Mouse (Mus musculus): ENCODE data around the gene Snap47. TPM values are rescaled to one million over a fixed set of nuclear protein-coding genes. Genes with fewer than 3 reads are reported as not detected.
A peak's percentile ranks its signal among the peaks of the same experiment; 100 is the strongest.

Snap47 gene
- 448 and 460 TPM in 2 replicates for polyA plus RNA-seq (2015; fragmentation: Nextera tagmentation; extraction: Ambion mirVana)

DNA sequence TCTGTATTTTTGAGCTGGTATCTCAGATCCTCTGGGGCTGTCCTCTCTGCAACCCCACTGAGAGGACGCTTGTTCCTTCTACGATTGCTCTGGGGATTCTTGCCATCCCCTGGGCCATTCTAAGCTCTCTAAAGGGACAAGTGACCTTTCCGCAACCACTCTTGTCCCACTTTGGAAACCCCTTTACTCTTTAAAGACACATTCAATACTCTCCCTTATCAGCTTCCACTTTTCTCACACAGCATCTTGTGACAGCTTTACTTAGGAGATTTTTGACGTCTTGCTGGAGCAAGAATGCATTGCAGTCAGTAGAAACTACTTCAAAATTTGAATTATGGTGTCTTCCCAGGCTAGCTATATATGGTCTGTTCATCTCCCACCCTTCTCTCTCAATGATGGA, at the start of gene Snap47:
TSS of gene Snap47 (minus strand) at position 101 of the 400 bp plus-strand sequence.
- WGBS, result 82% methylated on average over 4 of the region's 4 CpGs
- Histone ChIP-seq H3K4me1 (replicated peaks) (peaks cover 33% of the 10 kb centered on the region), H3K4me3 (peak within 1 kb of the TSS; percentile 83), H3K27ac (peak within 1 kb of the TSS; percentile 93), H3K4me2 (peak within 1 kb of the TSS; percentile 95), H3K9ac (peak within 1 kb of the TSS; percentile 83), H3K36me3 (peaks cover 42% of the 10 kb centered on the region), H3K27me3 (no peaks in the 10 kb centered on the region), H3K9me3 (no peaks in the 10 kb centered on the region)
- no peak for ATAC-seq (ENCODE audit: low FRiP score)

DNA sequence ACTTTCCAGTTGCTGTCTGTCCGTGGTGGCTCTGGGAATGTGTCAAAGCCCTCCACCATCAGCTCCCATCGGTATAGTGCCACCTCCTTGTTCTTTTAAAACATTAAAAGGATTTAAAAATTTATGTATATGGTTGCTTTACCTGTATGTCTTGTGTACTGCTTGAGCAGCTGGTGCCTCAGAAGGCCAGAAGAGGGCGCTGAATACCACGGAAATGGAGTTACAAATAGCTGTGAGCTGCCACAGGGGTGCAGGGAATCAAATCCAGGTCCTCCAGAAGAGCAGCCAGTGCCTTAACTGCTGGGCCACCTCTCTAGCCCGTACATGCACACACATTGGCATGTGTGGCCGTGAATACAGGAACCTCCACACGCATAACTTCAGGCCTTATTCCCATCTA, 46.8 kb upstream of the Snap47 start:
- Histone ChIP-seq H3K9ac (no peak overlapping the region), H3K4me1 (replicated peaks) (no peaks in the 10 kb centered on the region), H3K36me3 (peaks cover 98% of the 10 kb centered on the region), H3K27me3 (no peaks in the 10 kb centered on the region), H3K9me3 (no peaks in the 10 kb centered on the region), H3K4me2 (no peak overlapping the region), H3K27ac (no peak overlapping the region), H3K4me3 (no peak overlapping the region)
- ATAC-seq (ENCODE audit: low FRiP score), result no peak
- WGBS, result 94% methylated on average over 7 of the region's 7 CpGs

DNA sequence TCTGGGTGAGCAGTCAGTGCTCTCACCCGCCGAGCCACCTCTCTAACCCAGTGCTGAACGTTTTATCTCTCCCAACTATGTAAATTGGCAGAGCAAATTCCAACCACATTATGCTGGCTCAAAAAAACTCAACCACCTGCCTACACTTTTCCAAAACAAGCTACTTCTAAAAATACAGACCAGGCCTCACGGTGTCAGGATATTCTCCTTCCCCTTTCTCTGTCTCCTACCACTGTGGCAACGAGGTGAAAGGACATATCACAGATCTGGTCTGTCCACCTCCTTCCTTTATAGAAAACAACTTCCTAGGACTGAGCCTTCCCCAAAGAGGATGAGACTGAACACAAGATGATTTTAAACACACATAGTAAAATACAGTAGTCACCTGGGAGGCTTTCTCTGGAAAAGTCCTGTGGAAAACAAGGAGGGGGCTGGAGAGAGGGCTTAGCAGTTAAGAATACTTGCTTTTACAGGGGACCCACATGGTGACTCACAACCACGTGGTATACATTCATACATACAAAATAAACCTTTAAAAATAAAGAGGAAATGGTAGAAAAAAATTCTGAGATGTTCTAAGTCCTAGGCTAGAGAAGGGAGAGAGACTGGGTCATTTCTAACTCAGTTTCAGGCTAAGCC, 45.8 kb upstream of the Snap47 start:
- Histone ChIP-seq H3K27me3 (no peaks in the 10 kb centered on the region), H3K4me1 (replicated peaks) (no peaks in the 10 kb centered on the region), H3K4me3 (no peak overlapping the region), H3K9ac (no peak overlapping the region), H3K9me3 (no peaks in the 10 kb centered on the region), H3K36me3 (peaks cover 98% of the 10 kb centered on the region), H3K27ac (no peak overlapping the region), H3K4me2 (no peak overlapping the region)
- WGBS, result 84% methylated on average over 6 of the region's 6 CpGs
- ATAC-seq (ENCODE audit: low FRiP score), result no peak

GRCm38 (mm10) chr11:59486222-59486621, 35.2 kb upstream of the Snap47 start:
- Histone ChIP-seq H3K9me3 (no peaks in the 10 kb centered on the region), H3K36me3 (peaks cover 59% of the 10 kb centered on the region), H3K4me1 (replicated peaks) (no peaks in the 10 kb centered on the region), H3K27ac (no peak overlapping the region), H3K4me2 (no peak overlapping the region), H3K27me3 (no peaks in the 10 kb centered on the region), H3K9ac (no peak overlapping the region), H3K4me3 (no peak overlapping the region)
- no peak for ATAC-seq (ENCODE audit: low FRiP score)
- WGBS, result 88% methylated on average over 8 of the region's 8 CpGs

- no peak overlapping the region for H3K27ac ChIP-seq
- no peaks in the 10 kb centered on the region for H3K27me3 ChIP-seq
- no peaks in the 10 kb centered on the region for H3K9me3 ChIP-seq
- peaks cover 54% of the 10 kb centered on the region for H3K36me3 ChIP-seq
- WGBS, result 57% methylated on average over 2 of the region's 2 CpGs
- ATAC-seq (ENCODE audit: low FRiP score), result no peak
- no peak overlapping the region for H3K4me3 ChIP-seq
- H3K4me2 ChIP-seq, result no peak overlapping the region
- H3K9ac ChIP-seq, result no peak overlapping the region
- H3K4me1 ChIP-seq (replicated peaks), result no peaks in the 10 kb centered on the region
Observed at GRCm38 (mm10) chr11:59485641-59486040, 34.7 kb upstream of the Snap47 start.

GRCm38 (mm10) chr11:59483212-59483611, 32.2 kb upstream of the Snap47 start:
- 13% methylated on average over 2 of the region's 2 CpGs for WGBS
- Histone ChIP-seq H3K27ac (no peak overlapping the region), H3K27me3 (no peaks in the 10 kb centered on the region; the same call in 1 of the 2 replicates), H3K4me2 (no peak overlapping the region), H3K36me3 (peaks cover 32% of the 10 kb centered on the region), H3K4me3 (no peak overlapping the region), H3K4me1 (replicated peaks) (no peaks in the 10 kb centered on the region), H3K9me3 (no peaks in the 10 kb centered on the region), H3K9ac (no peak overlapping the region)
- ATAC-seq (ENCODE audit: low FRiP score), result no peak

- peaks cover 11% of the 10 kb centered on the region; the same call in 1 of the 2 replicates for H3K27me3 ChIP-seq
- no peak overlapping the region for H3K27ac ChIP-seq
- ATAC-seq (ENCODE audit: low FRiP score), result no peak
- no peak overlapping the region for H3K4me3 ChIP-seq
- no peaks in the 10 kb centered on the region for H3K36me3 ChIP-seq
- no peak overlapping the region for H3K9ac ChIP-seq
- H3K4me1 ChIP-seq (replicated peaks), result no peaks in the 10 kb centered on the region
- 76% methylated on average over 6 of the region's 6 CpGs for WGBS
- H3K4me2 ChIP-seq, result no peak overlapping the region
- H3K9me3 ChIP-seq, result no peaks in the 10 kb centered on the region
Observed at GRCm38 (mm10) chr11:59477240-59477639, 26.3 kb upstream of the Snap47 start.

DNA sequence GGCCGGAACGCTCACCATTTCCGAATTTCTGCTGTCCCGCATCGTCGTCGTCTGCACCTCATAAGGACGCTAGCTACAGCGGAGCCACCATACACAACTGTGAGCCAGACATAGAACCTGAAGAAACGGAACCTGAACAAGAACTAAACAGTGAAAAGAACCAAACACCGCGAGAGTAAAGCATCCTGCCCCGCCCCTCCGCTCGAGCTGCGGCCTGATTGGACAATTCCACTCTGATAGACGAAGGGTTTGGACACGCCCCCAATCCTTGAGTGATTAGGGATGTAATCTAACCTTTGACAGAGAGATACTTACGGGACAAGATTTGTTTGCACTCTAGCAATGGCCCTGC, 21.3 kb upstream of the Snap47 start, which contains the start of gene Zfp867:
TSS of gene Zfp867 (minus strand) at position 149 of the 352 bp plus-strand sequence.
- H3K27me3 ChIP-seq, result 0 out of 2 replicates have a peak, but pooled peaks cover 8% of the 10 kb centered on the region
- H3K4me2 ChIP-seq, result peak within 1 kb of the TSS; percentile 85
- H3K36me3 ChIP-seq, result peaks cover 4% of the 10 kb centered on the region; the same call in 1 of the 2 replicates
- no peaks in the 10 kb centered on the region for H3K9me3 ChIP-seq
- H3K4me3 ChIP-seq, result peak within 1 kb of the TSS; percentile 88
- peak within 1 kb of the TSS; percentile 94 for H3K9ac ChIP-seq
- peak; percentile 90 for ATAC-seq (ENCODE audit: low FRiP score)
- H3K27ac ChIP-seq, result peak within 1 kb of the TSS; percentile 85
- H3K4me1 ChIP-seq (replicated peaks), result peaks cover 22% of the 10 kb centered on the region
- WGBS, result 0% methylated on average over 19 of the region's 19 CpGs

GRCm38 (mm10) chr11:59471413-59472325, 20.7 kb upstream of the Snap47 start:
- Histone ChIP-seq H3K27me3 (0 out of 2 replicates have a peak, but pooled peaks cover 8% of the 10 kb centered on the region), H3K36me3 (peaks cover 10% of the 10 kb centered on the region), H3K4me2 (peak overlapping the region; percentile 85), H3K9me3 (peaks cover 4% of the 10 kb centered on the region), H3K9ac (peak overlapping the region; percentile 94), H3K4me3 (peak overlapping the region; percentile 88), H3K4me1 (replicated peaks) (peaks cover 22% of the 10 kb centered on the region), H3K27ac (peak overlapping the region; percentile 85)
- WGBS, result 9% methylated on average over 37 of the region's 37 CpGs
- ATAC-seq (ENCODE audit: low FRiP score), result peak; percentile 83

GRCm38 (mm10) chr11:59460459-59460858, 9.5 kb upstream of the Snap47 start:
- no peaks in the 10 kb centered on the region for H3K27me3 ChIP-seq
- H3K4me1 ChIP-seq (replicated peaks), result no peaks in the 10 kb centered on the region
- no peak overlapping the region for H3K4me3 ChIP-seq
- H3K9ac ChIP-seq, result no peak overlapping the region
- WGBS, result 98% methylated on average over 2 of the region's 2 CpGs
- ATAC-seq (ENCODE audit: low FRiP score), result no peak
- peaks cover 89% of the 10 kb centered on the region for H3K36me3 ChIP-seq
- H3K9me3 ChIP-seq, result peaks cover 26% of the 10 kb centered on the region
- H3K27ac ChIP-seq, result no peak overlapping the region
- no peak overlapping the region for H3K4me2 ChIP-seq

GRCm38 (mm10) chr11:59458973-59459372, 8.0 kb upstream of the Snap47 start:
- Histone ChIP-seq H3K4me3 (no peak overlapping the region), H3K9me3 (peaks cover 17% of the 10 kb centered on the region), H3K27ac (no peak overlapping the region), H3K4me2 (no peak overlapping the region), H3K27me3 (no peaks in the 10 kb centered on the region), H3K4me1 (replicated peaks) (no peaks in the 10 kb centered on the region), H3K36me3 (peaks cover 90% of the 10 kb centered on the region), H3K9ac (no peak overlapping the region)
- WGBS, result 57% methylated on average over 5 of the region's 5 CpGs
- no peak for ATAC-seq (ENCODE audit: low FRiP score)

DNA sequence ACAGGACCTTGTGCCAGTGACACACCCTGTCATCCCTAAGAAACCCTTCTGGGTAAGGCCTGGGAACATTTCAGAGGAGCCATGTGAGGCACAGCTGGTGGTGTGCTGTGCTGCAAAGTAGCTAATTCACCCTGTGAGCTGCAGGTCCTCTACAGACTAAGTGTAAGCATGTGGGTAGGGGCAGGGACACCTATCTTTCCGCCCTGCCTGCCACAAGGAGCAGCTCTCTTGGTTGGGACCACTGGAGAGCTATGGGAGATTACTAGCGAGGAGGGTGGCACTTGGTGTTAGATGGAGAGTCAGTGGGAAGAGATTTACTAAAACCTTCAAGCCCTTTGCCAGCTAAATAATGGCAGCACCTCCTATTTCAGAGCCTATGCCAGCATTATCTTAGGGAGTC, 5.9 kb upstream of the Snap47 start:
- Histone ChIP-seq H3K9me3 (no peaks in the 10 kb centered on the region), H3K4me1 (replicated peaks) (no peaks in the 10 kb centered on the region), H3K27me3 (no peaks in the 10 kb centered on the region), H3K36me3 (peaks cover 80% of the 10 kb centered on the region), H3K9ac (no peak overlapping the region), H3K4me2 (no peak overlapping the region), H3K4me3 (no peak overlapping the region), H3K27ac (no peak overlapping the region)
- 96% methylated on average over 2 of the region's 2 CpGs for WGBS
- ATAC-seq (ENCODE audit: low FRiP score), result no peak

All from hindbrain, embryonic 13.5 days (tissue).